Mouse (Mus musculus) forebrain, embryonic 11.5 days (tissue): ENCODE results near the gene Usp2. TPM values are rescaled to one million over a fixed set of nuclear protein-coding genes. Genes with fewer than 3 reads are reported as not detected.

Experiments used
- ATAC-seq: fragments of 200-750 bp; cut with Nextera tagmentation; replicated peaks from 2 replicates; pipeline ENCODE4 v1.8.0; 2017; ENCODE audit warnings: moderate TSS enrichment; ENCODE audit not compliant: low FRiP score
- DNase-seq: peaks from one replicate; pipeline ENCODE4 v3.0.0-alpha.2; 2017; ENCODE audit warnings: low spot score
- H3K27ac ChIP-seq: fragments of 300-500 bp; sonication (generic); 2 replicates; pipeline ENCODE4 v1.5.1; 2014; ENCODE audit warnings: low read depth, low read length
- H3K27me3 ChIP-seq: fragments of 300-500 bp; sonication (generic); 2 replicates; pipeline ENCODE4 v1.6.1; 2014; ENCODE audit warnings: mild to moderate bottlenecking, low read length, mixed read lengths; ENCODE audit not compliant: control insufficient read depth, insufficient read depth
- H3K36me3 ChIP-seq: fragments of 300-500 bp; sonication (generic); 2 replicates; pipeline ENCODE4 v1.6.1; 2014; ENCODE audit warnings: mild to moderate bottlenecking, low read length, moderate library complexity, mixed read lengths; ENCODE audit not compliant: control insufficient read depth, insufficient read depth
- H3K4me1 ChIP-seq: fragments of 300-500 bp; sonication (generic); replicated peaks from 2 replicates; pipeline ENCODE4 v1.6.1; 2014; ENCODE audit warnings: low read length, mixed read lengths; ENCODE audit not compliant: control insufficient read depth, insufficient read depth
- H3K4me2 ChIP-seq: fragments of 300-500 bp; sonication (generic); 2 replicates; pipeline ENCODE4 v1.6.1; 2014; ENCODE audit warnings: low read depth, mild to moderate bottlenecking, low read length, moderate library complexity, mixed read lengths; ENCODE audit not compliant: severe bottlenecking
- H3K4me3 ChIP-seq: fragments of 300-500 bp; sonication (generic); 2 replicates; pipeline ENCODE4 v1.5.1; 2014; ENCODE audit warnings: low read depth, low read length
- H3K9ac ChIP-seq: fragments of 300-500 bp; sonication (generic); 2 replicates; pipeline ENCODE4 v1.6.1; 2014; ENCODE audit warnings: low read length
- H3K9me3 ChIP-seq: fragments of 300-500 bp; sonication (generic); 2 replicates; pipeline ENCODE4 v1.6.1; 2016; ENCODE audit warnings: low read length, mixed read lengths; ENCODE audit not compliant: control insufficient read depth
- WGBS: fragments of 180-500 bp; shearing (Covaris S2); extraction: QIAGEN DNeasy Blood & Tissue Kit; methylation state at CpG from one replicate; pipeline ENCODE4 v1.1.7; 2014; 5-methylcytosine and 5-hydroxymethylcytosine counted together
- polyA plus RNA-seq: library from polyadenylated mRNA; unstranded; fragments of >200 nt; fragmentation: Nextera tagmentation; extraction: Ambion mirVana; gene quantifications from 2 replicates; pipeline ENCODE4 v1.2.1, GENCODE M21; 2014

Usp2 gene
- polyA plus RNA-seq, 1 experiment from 2014 or later: 12.7 TPM

DNA sequence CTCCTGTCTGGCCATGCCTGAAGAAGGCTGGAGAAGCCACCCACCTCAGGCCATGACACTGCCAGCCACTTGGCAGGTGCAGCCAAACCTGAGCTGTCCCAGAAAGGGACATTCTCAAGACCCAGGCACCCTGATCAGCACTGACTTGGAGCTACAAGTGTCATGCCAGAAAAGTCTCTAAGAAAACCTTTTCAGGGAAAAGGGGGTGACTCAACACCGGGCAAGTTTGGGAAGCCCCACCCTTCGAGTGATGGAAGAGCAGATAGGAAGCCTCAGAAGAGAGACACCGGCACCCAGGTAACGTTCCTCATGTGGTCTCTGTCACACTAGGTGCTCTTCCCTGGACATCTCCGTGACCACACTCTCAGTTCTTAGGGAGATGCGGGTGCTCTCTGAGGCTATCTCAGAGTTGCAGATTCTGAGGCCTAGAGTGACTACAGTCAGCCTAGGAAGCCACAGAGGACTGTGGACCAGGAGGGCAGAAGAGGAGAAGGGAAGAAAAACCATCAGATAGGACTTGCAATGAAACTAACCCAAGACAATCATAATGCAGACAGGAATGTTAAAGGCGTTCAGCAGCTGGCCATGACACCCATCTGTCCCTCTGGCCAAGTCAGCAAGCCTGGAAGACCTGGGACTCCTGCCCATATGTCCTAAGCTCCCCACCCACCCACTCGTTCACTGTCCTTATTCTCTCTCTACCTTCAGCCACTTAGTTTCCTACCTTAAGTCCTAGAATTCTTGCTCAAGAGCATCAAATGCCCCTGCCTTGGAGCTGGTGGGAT is 17.2 kb upstream of the Usp2 start:
- WGBS: 86% methylated on average over 8 of the region's 8 CpGs
- Histone ChIP-seq H3K4me2 (no peak overlapping the region), H3K4me1 (no peaks in the 10 kb centered on the region), H3K4me3 (no peak overlapping the region), H3K27me3 (peaks cover 6% of the 10 kb centered on the region), H3K27ac (no peak overlapping the region), H3K36me3 (no peaks in the 10 kb centered on the region), H3K9ac (no peak overlapping the region), H3K9me3 (no peaks in the 10 kb centered on the region)
- DNase-seq: no peak
- no peak for ATAC-seq

DNA sequence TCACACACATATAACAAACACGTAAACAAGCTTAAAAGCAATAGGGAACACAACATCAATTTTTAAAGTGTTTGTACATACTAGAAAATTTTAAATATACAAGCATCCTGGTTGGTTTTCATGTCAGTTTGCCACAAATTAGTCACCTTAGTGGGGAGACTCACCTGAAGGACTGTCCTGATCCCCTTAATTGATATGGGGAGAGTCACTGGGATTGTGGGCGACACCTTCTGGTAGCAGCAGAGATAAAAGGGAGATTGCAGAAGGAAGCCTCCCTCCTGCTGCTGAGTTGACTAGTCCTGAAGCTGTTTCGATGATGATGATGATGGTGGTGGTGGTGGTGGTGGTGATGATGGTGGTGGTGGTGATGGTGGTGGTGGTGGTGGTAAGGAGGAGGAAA is 14.0 kb upstream of the Usp2 start:
- Histone ChIP-seq H3K4me3 (no peak overlapping the region), H3K27ac (no peak overlapping the region), H3K9ac (no peak overlapping the region), H3K27me3 (no peaks in the 10 kb centered on the region), H3K4me1 (no peaks in the 10 kb centered on the region), H3K9me3 (no peaks in the 10 kb centered on the region; the same call in 1 of the 2 replicates), H3K4me2 (no peak overlapping the region), H3K36me3 (no peaks in the 10 kb centered on the region)
- WGBS: 73% methylated on average over 3 of the region's 3 CpGs
- no peak for DNase-seq
- no peak for ATAC-seq

DNA sequence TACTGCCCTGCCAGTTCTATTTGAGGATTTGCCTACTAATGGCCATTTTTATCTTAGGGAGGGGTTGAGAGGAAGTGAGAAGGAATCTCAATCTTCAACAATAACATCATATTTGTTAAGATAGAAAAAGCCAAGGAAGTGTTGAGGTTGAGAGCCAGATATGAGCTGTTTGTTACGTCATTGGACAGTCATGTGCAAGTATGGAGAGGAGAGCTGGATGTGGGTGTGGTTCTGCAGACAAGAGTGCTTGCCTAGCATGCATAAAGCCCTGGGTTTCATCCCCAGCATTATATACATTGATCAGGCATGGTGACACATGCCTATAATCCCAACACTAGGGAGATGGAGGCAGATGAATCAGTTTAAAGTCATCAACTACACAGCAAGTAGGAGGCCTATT is 12.9 kb upstream of the Usp2 start:
- no peak overlapping the region for H3K4me2 ChIP-seq
- ATAC-seq (no peak), DNase-seq (no peak)
- H3K4me3 ChIP-seq: no peak overlapping the region
- no peaks in the 10 kb centered on the region; the same call in 1 of the 2 replicates for H3K9me3 ChIP-seq
- H3K27me3 ChIP-seq: no peaks in the 10 kb centered on the region
- WGBS: 85% methylated on average over 1 of the region's 1 CpGs
- H3K9ac ChIP-seq: no peak overlapping the region
- H3K36me3 ChIP-seq: no peaks in the 10 kb centered on the region
- no peak overlapping the region for H3K27ac ChIP-seq
- no peaks in the 10 kb centered on the region for H3K4me1 ChIP-seq

GRCm38 (mm10) chr9:44058606-44059005 is 8.2 kb upstream of the Usp2 start:
- H3K27me3 ChIP-seq: no peaks in the 10 kb centered on the region
- H3K4me1 ChIP-seq: no peaks in the 10 kb centered on the region
- no peak for ATAC-seq
- H3K4me2 ChIP-seq: no peak overlapping the region
- no peaks in the 10 kb centered on the region; the same call in 1 of the 2 replicates for H3K9me3 ChIP-seq
- no peak for DNase-seq
- H3K9ac ChIP-seq: no peak overlapping the region
- no peak overlapping the region for H3K4me3 ChIP-seq
- H3K27ac ChIP-seq: no peak overlapping the region
- H3K36me3 ChIP-seq: no peaks in the 10 kb centered on the region
- WGBS: 87% methylated on average over 6 of the region's 6 CpGs

GRCm38 (mm10) chr9:44065177-44065576 is 1.6 kb upstream of the Usp2 start:
- ATAC-seq (no peak), DNase-seq (no peak)
- Histone ChIP-seq H3K4me2 (no peak overlapping the region), H3K27me3 (no peaks in the 10 kb centered on the region), H3K4me1 (peaks cover 5% of the 10 kb centered on the region; the same call in 1 of the 2 replicates), H3K9ac (no peak overlapping the region), H3K36me3 (no peaks in the 10 kb centered on the region), H3K4me3 (no peak overlapping the region), H3K27ac (no peak overlapping the region), H3K9me3 (no peaks in the 10 kb centered on the region)
- WGBS: 29% methylated on average over 1 of the region's 1 CpGs

GRCm38 (mm10) chr9:44067241-44067959 is 579 bp downstream of the Usp2 start:
- WGBS: 8% methylated on average over 15 of the region's 15 CpGs

GRCm38 (mm10) chr9:44067960-44068330 is 1.1 kb downstream of the Usp2 start:
- Histone ChIP-seq H3K27me3 (no peaks in the 10 kb centered on the region; the same call in 1 of the 2 replicates), H3K9me3 (no peaks in the 10 kb centered on the region), H3K4me3 (no peak overlapping the region), H3K27ac (no peak overlapping the region), H3K36me3 (no peaks in the 10 kb centered on the region), H3K4me2 (no peak overlapping the region), H3K4me1 (peaks cover 20% of the 10 kb centered on the region), H3K9ac (no peak overlapping the region)
- no peak for DNase-seq
- WGBS: 86% methylated on average over 6 of the region's 6 CpGs
- no peak for ATAC-seq

More at GRCm38 (mm10) chr9:44067241-44067959, 579 bp downstream of the Usp2 start:
- peaks cover 15% of the 10 kb centered on the region for H3K4me1 ChIP-seq
- peak overlapping the region; percentile 48; the same call in 1 of the 2 replicates for H3K9ac ChIP-seq
- H3K4me3 ChIP-seq: peak overlapping the region; percentile 38
- H3K27ac ChIP-seq: no peak overlapping the region
- DNase-seq (no peak), ATAC-seq (peak; percentile 52)
- H3K9me3 ChIP-seq: no peaks in the 10 kb centered on the region
- no peaks in the 10 kb centered on the region for H3K36me3 ChIP-seq
- H3K27me3 ChIP-seq: no peaks in the 10 kb centered on the region; the same call in 1 of the 2 replicates
- H3K4me2 ChIP-seq: peak overlapping the region; percentile 78

GRCm38 (mm10) chr9:44069252-44069651 is 2.4 kb downstream of the Usp2 start:
- Histone ChIP-seq H3K4me3 (no peak overlapping the region), H3K9me3 (no peaks in the 10 kb centered on the region), H3K4me2 (no peak overlapping the region), H3K27me3 (no peaks in the 10 kb centered on the region; the same call in 1 of the 2 replicates), H3K36me3 (no peaks in the 10 kb centered on the region), H3K9ac (no peak overlapping the region), H3K4me1 (peaks cover 26% of the 10 kb centered on the region), H3K27ac (no peak overlapping the region)
- DNase-seq: no peak
- WGBS: 23% methylated on average over 7 of the region's 7 CpGs
- ATAC-seq: no peak
